Mouse (Mus musculus): ENCODE measurements around the gene Vmn1r3. TPM values are rescaled to one million over a fixed set of nuclear protein-coding genes. Genes with fewer than 3 reads are reported as not detected.

Gene Vmn1r3
- polyA plus RNA-seq, 1 experiment from 2014 or later = not detected

Other genes with a start within 250 kb of the Vmn1r3 start
- gene Vmn1r2, start 18.0 kb downstream of the Vmn1r3 start, polyA plus RNA-seq (2015; fragmentation: Nextera tagmentation; extraction: Ambion mirVana) = not detected in 2 replicates